Mouse (Mus musculus) G1E (cell line): ENCODE data around the gene Pon1. TPM values are rescaled to one million over a fixed set of nuclear protein-coding genes. Genes with fewer than 3 reads are reported as not detected.

Source experiments
- ATAC-seq: 2 replicates; pipeline ENCODE4 v1.8.0; 2016; ENCODE audit warnings: mild to moderate bottlenecking; ENCODE audit not compliant: insufficient number of reproducible peaks, poor library complexity, low FRiP score, severe bottlenecking; ENCODE audit errors: extremely low read depth
- DNase-seq: peaks from one replicate; pipeline ENCODE4 v3.0.0; 2012; ENCODE audit warnings: low spot score
- H3K27me3 ChIP-seq: 2 replicates; pipeline ENCODE4 v1.6.1; 2012; ENCODE audit warnings: mild to moderate bottlenecking, low read length, inconsistent platforms; ENCODE audit not compliant: insufficient read depth
- H3K36me3 ChIP-seq: replicated peaks from 2 replicates; pipeline ENCODE3; 2012; ENCODE audit warnings: mild to moderate bottlenecking, inconsistent platforms
- H3K4me1 ChIP-seq: 2 replicates; pipeline ENCODE4 v1.6.1; 2012; ENCODE audit warnings: low read depth, low read length, inconsistent platforms, mixed read lengths; ENCODE audit not compliant: insufficient read depth
- H3K4me3 ChIP-seq: 2 replicates; pipeline ENCODE4 v1.5.1; 2012; ENCODE audit warnings: low read depth, mild to moderate bottlenecking, inconsistent platforms, low read length, moderate library complexity, mixed read lengths
- H3K9me3 ChIP-seq: replicated peaks from 2 replicates; pipeline ENCODE4 v1.6.1; 2012; ENCODE audit warnings: inconsistent platforms
- CTCF ChIP-seq: IDR thresholded peaks from 2 replicates; pipeline ENCODE4 v1.5.1; 2012; ENCODE audit warnings: low read depth, low read length, inconsistent platforms, mixed read lengths
- GATA1 ChIP-seq: IDR thresholded peaks from 2 replicates; pipeline ENCODE4 v1.6.1; 2012; ENCODE audit warnings: borderline replicate concordance, low read length, inconsistent platforms, mixed read lengths
- GATA2 ChIP-seq: IDR thresholded peaks from 2 replicates; pipeline ENCODE4 v1.6.1; 2012; ENCODE audit warnings: low read depth, low read length, inconsistent platforms, borderline replicate concordance
- POLR2AphosphoS5 ChIP-seq: IDR thresholded peaks from 2 replicates; pipeline ENCODE4 v1.6.1; 2012; ENCODE audit warnings: low read depth, low read length, inconsistent platforms; ENCODE audit not compliant: insufficient replicate concordance
- TAL1 ChIP-seq: conservative IDR thresholded peaks from 2 replicates; pipeline ENCODE4 v1.6.1; 2012; ENCODE audit warnings: low read depth, low read length, inconsistent platforms, mixed read lengths
- polyA plus RNA-seq: library from polyadenylated mRNA; stranded (reverse); fragments of >175 nt; gene quantifications from 2 replicates; pipeline ENCODE4 v1.2.3, GENCODE M21; 2012
- total RNA-seq, 2 experiments: library from RNA; stranded (forward) in 1 of 2; stranded (reverse) in 1 of 2; fragments of 200-1000 nt in 1 of 2; fragments of >200 nt in 1 of 2; fragmentation: Nextera tagmentation in 1 of 2; gene quantifications; 2 replicates each; pipeline ENCODE4 v1.2.3; 2014 to 2017

Gene Pon1
- total and polyA plus RNA-seq, 3 experiments: 0.16 TPM; not detected in 2

DNA sequence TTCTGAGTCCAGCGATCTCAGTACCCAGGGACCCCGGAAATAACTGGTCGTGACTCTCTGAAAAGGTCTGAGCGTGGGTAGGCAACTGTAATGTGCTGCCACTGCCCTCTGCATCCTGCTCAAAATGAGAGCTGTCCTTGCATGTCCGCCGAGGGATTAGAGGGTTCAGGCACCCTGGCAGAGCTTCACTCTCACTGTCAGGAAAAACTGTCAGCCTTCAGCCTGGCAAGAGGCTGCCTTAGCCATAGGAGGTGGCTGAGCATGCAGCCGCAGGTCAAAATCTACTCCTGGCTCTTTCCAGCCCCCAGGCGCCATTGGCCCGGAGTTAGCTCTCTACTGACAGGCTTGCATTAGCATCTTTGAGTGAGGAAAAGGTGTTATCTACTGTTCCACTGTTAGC lies 21.2 kb downstream of the Pon1 start:
- DNase-seq: no peak
- H3K4me3 ChIP-seq: no peak overlapping the region
- no peaks in the 10 kb centered on the region for H3K9me3 ChIP-seq
- H3K36me3 ChIP-seq: no peaks in the 10 kb centered on the region
- H3K4me1 ChIP-seq: no peaks in the 10 kb centered on the region
- no peak for ATAC-seq
- TF ChIP-seq GATA2: no peak
- H3K27me3 ChIP-seq: peaks cover 34% of the 10 kb centered on the region

DNA sequence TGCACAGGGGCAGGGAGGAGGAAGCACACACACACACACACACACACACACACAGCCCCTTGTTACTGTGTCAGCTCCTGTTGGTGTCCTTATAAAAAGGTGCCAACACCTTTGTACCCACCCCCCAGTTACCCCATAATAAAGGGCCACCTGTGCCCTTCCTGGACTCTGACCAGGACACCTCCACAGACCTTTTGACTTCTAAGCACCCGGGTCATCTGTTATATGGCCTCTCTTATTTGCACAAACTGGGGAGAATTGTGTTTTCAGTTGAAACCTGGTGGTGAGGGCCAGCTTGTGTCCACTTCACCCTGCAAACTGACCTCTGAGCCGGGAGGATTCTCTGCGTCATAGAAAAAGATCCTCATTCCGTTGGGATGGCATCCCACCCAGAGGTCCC lies 22.3 kb downstream of the Pon1 start:
- no peak for ATAC-seq
- Histone ChIP-seq H3K4me1 (no peaks in the 10 kb centered on the region), H3K36me3 (no peaks in the 10 kb centered on the region), H3K4me3 (no peak overlapping the region), H3K27me3 (peaks cover 30% of the 10 kb centered on the region), H3K9me3 (no peaks in the 10 kb centered on the region)
- no peak for TF ChIP-seq GATA2
- no peak for TF ChIP-seq TAL1
- no peak for TF ChIP-seq CTCF
- no peak for TF ChIP-seq GATA1
- TF ChIP-seq POLR2AphosphoS5: no peak
- no peak for DNase-seq

DNA sequence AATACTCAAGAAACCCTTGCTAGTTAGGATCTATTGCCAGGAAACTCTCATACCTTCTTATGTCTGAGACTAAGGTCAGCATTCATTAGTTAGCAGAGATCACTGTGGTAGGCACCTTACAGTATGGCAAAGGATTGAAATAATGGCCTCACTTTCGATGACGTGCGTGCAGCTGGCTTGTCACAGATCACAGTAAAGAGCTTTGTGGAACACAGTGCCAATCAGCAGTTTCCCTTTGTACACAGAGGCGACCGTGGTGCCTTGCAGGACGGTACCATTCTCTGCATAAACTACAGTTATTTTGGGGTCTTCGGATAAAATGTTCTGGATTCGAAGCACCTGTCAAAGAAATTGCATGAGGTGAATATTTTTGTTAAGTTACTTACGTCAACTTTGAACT lies 25.6 kb downstream of the Pon1 start:
- ATAC-seq (no peak), DNase-seq (no peak)
- no peaks in the 10 kb centered on the region for H3K4me1 ChIP-seq
- H3K4me3 ChIP-seq: no peak overlapping the region
- no peaks in the 10 kb centered on the region for H3K36me3 ChIP-seq
- H3K27me3 ChIP-seq: peaks cover 19% of the 10 kb centered on the region
- H3K9me3 ChIP-seq: no peaks in the 10 kb centered on the region
- TF ChIP-seq POLR2AphosphoS5 (no peak), CTCF (no peak), GATA1 (no peak), GATA2 (no peak), TAL1 (no peak)

DNA sequence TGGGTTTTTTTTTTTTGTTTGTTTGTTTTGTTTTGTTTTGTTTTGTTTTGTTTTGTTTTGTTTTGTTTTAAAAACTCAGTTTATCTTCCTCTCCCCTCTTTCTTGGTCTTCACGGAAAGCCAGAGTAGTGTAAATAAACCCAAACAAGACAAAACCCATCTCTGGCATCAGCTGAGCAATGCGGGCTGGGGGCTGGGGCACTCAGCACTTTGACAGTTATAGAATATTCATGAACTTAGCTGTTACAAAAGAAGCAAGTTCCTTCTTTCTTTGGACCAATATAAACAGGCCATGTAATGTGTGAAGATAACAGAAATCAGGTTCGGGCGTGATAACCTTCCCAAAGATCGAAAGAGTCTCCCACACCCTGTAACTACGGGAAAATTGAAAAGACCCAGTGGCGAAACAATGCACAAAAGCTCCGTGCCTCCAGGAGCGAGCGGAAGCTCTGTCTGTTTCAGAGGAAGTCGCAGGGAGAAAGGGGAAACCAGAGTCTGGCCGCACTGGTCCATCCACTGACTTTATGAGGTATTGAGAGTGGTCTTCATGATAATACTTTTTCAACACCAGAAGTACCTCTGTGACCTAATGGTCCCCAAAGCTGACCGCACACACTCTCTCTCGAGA lies 26.6 kb downstream of the Pon1 start:
- Histone ChIP-seq H3K4me3 (no peak overlapping the region), H3K4me1 (no peaks in the 10 kb centered on the region), H3K9me3 (no peaks in the 10 kb centered on the region), H3K36me3 (no peaks in the 10 kb centered on the region), H3K27me3 (peaks cover 13% of the 10 kb centered on the region)
- TF ChIP-seq CTCF (no peak), GATA1 (no peak), GATA2 (no peak), POLR2AphosphoS5 (no peak), TAL1 (no peak)
- ATAC-seq: no peak
- DNase-seq: no peak

DNA sequence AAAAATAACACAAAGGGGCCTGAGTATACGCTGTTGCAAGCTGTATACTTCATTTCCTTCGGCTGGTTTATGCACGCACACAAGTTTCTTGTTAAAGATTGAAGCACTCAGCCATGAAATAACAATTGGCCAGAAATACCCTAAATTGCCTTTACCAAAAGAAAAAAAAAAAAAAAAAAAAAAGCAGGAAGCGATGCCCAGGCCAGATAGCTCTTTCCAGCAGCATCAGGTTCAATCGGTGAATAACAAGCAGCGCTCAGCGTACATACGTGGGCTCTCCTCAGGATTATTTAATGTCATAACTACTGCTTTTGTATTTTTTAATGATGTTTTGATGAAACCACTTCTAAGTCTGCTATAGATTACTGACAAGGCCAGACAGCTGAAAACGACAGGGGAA lies 28.9 kb downstream of the Pon1 start:
- Histone ChIP-seq H3K4me1 (no peaks in the 10 kb centered on the region), H3K27me3 (peaks cover 5% of the 10 kb centered on the region; the same call in 1 of the 2 replicates), H3K4me3 (no peak overlapping the region), H3K9me3 (no peaks in the 10 kb centered on the region), H3K36me3 (no peaks in the 10 kb centered on the region)
- DNase-seq (no peak), ATAC-seq (no peak)
- TF ChIP-seq CTCF (no peak), POLR2AphosphoS5 (no peak)

DNA sequence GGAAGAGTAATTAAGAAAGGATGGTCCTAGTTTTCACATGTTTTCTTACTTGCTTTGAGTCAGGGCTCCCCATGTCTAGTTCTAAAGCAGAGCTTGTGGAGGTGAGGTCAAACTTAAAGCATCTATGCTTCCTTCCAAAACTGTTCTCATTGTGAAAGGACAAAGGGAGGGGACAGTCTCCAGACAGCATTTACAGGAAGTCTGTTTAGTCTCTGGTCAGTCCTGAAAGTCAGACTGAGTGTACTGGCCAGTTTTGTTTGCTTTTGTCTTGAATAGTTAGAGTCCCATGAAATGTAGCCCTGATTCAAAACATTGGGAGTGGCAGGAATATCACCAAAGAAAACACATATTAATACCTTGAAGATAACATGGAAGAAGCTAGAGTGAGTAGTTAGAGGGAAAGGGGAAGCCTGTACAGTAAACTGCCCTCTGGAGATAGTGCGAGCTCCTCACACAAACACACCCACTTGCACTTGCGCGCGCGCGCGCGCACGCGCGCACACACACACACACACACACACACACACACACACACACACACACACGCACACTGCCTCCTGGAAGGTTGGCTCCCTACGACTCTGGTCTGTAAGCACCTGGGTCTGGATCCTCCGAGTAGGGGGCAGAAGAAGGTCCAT lies 30.1 kb downstream of the Pon1 start:
- ATAC-seq (no peak), DNase-seq (no peak)
- no peaks in the 10 kb centered on the region for H3K9me3 ChIP-seq
- no peak overlapping the region for H3K4me3 ChIP-seq
- H3K27me3 ChIP-seq: peaks cover 3% of the 10 kb centered on the region; the same call in 1 of the 2 replicates
- TF ChIP-seq CTCF (no peak), POLR2AphosphoS5 (no peak), TAL1 (no peak), GATA2 (no peak), GATA1 (no peak)
- no peaks in the 10 kb centered on the region for H3K36me3 ChIP-seq
- peaks cover 7% of the 10 kb centered on the region for H3K4me1 ChIP-seq

DNA sequence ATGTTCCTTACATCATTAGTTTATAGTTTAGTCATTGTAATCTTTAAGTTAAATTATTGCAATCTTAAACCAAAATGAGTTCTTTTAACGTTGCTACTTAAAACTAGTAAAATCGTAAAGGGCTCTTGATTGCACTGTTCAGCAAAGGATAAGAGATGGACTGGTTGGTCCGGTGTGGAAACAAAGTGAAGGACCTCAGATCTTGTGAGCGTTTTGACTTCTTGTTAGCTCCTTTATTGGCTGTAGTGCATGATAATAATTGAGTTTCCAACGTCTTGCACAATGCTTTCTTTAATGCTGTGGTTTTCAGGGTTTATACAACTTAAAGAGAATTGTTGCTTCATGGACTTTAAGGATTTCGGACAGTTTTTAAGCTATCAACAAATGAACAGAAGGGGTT lies 31.7 kb downstream of the Pon1 start:
- TF ChIP-seq TAL1: no peak
- TF ChIP-seq GATA2: no peak
- no peak for TF ChIP-seq CTCF
- TF ChIP-seq POLR2AphosphoS5: no peak
- no peak for TF ChIP-seq GATA1
- DNase-seq (no peak), ATAC-seq (no peak)
- H3K4me1 ChIP-seq: peaks cover 16% of the 10 kb centered on the region
- no peak overlapping the region for H3K4me3 ChIP-seq
- no peaks in the 10 kb centered on the region for H3K36me3 ChIP-seq
- H3K9me3 ChIP-seq: no peaks in the 10 kb centered on the region
- H3K27me3 ChIP-seq: no peaks in the 10 kb centered on the region
